Mouse (Mus musculus): Measurements from ENCODE around the gene Cdk2.

The Cdk2 gene

GRCm38 (mm10) chr10:128703895-128704294 is 936 bp downstream of the Cdk2 start, which contains the start of gene Pmel:
TSS of gene Pmel (plus strand) at chr10:128704195.
- DNase-seq (ENCODE audit: low spot score in 2 of 2): no peak

GRCm38 (mm10) chr10:128702328-128703007 is 2.4 kb downstream of the Cdk2 start:
- no peak for DNase-seq (ENCODE audit: low spot score in 2 of 2)

GRCm38 (mm10) chr10:128700712-128701111 is 4.1 kb downstream of the Cdk2 start:
- no peak for DNase-seq (ENCODE audit: low spot score in 2 of 2)

GRCm38 (mm10) chr10:128699611-128700010 is 5.2 kb downstream of the Cdk2 start:
- DNase-seq (ENCODE audit: low spot score in 2 of 2): no peak

- no peak for DNase-seq (ENCODE audit: low spot score in 2 of 2)
Observed at GRCm38 (mm10) chr10:128699006-128699405, 5.8 kb downstream of the Cdk2 start.

- no peak for DNase-seq (ENCODE audit: low spot score in 2 of 2)
Observed at GRCm38 (mm10) chr10:128697072-128697725, 7.6 kb downstream of the Cdk2 start.

GRCm38 (mm10) chr10:128695992-128696807 is 8.6 kb downstream of the Cdk2 start, which contains the start of gene Rab5b:
TSS of gene Rab5b (minus strand) at chr10:128696264.
- DNase-seq (ENCODE audit: low spot score in 2 of 2): peak; percentile 96 to 98

GRCm38 (mm10) chr10:128695411-128695991 is 9.3 kb downstream of the Cdk2 start:
- no peak for DNase-seq (ENCODE audit: low spot score in 2 of 2)

GRCm38 (mm10) chr10:128674469-128675008 is 30.3 kb downstream of the Cdk2 start:
- DNase-seq (ENCODE audit: low spot score in 2 of 2): no peak

GRCm38 (mm10) chr10:128673763-128674468 is 30.9 kb downstream of the Cdk2 start, which contains the start of gene Suox:
TSS of gene Suox (minus strand) at chr10:128674073.
- DNase-seq (ENCODE audit: low spot score in 2 of 2): peak; percentile 71 to 76

GRCm38 (mm10) chr10:128671148-128671547 is 33.7 kb downstream of the Cdk2 start:
- DNase-seq (ENCODE audit: low spot score in 2 of 2): no peak

- DNase-seq (ENCODE audit: low spot score in 2 of 2): peak; percentile 48 to 67
Observed at GRCm38 (mm10) chr10:128668790-128669672, 35.8 kb downstream of the Cdk2 start.

GRCm38 (mm10) chr10:128665806-128666205 is 39.0 kb downstream of the Cdk2 start:
- DNase-seq (ENCODE audit: low spot score in 2 of 2): no peak

- no peak for DNase-seq (ENCODE audit: low spot score in 2 of 2)
Observed at GRCm38 (mm10) chr10:128665307-128665706, 39.5 kb downstream of the Cdk2 start.

GRCm38 (mm10) chr10:128664808-128665207 is 40.0 kb downstream of the Cdk2 start:
- DNase-seq (ENCODE audit: low spot score in 2 of 2): no peak

GRCm38 (mm10) chr10:128663441-128664220 is 41.2 kb downstream of the Cdk2 start:
- DNase-seq (ENCODE audit: low spot score in 2 of 2): no peak

GRCm38 (mm10) chr10:128662465-128662864 is 42.4 kb downstream of the Cdk2 start:
- no peak for DNase-seq (ENCODE audit: low spot score in 2 of 2)

- no peak for DNase-seq (ENCODE audit: low spot score in 2 of 2)
Observed at GRCm38 (mm10) chr10:128659490-128659889, 45.3 kb downstream of the Cdk2 start.

GRCm38 (mm10) chr10:128657844-128658243 is 47.0 kb downstream of the Cdk2 start:
- no peak for DNase-seq (ENCODE audit: low spot score in 2 of 2)

All from urinary bladder, postnatal 4 days (tissue).